Mouse (Mus musculus) heart, adult 18-20 months (tissue): ENCODE data around the gene Ifna11. TPM values are rescaled to one million over a fixed set of nuclear protein-coding genes. Genes with fewer than 3 reads are reported as not detected.
"Not testable (repeated sequence)": the region's sequence is repeated elsewhere in the genome, so short reads cannot be mapped to it uniquely, and the experiment has no call there.

Experiments used
- DNase-seq, 2 experiments: peaks; one replicate each; pipeline ENCODE4 v3.0.0; 2021 to 2022; ENCODE audit warnings: mixed read lengths in 1 of 2
- long read RNA-seq, 2 experiments: library from polyadenylated mRNA; stranded (forward); transcript quantifications; one replicate each; pipeline ENCODE4 v2.0.0; 2021
- total RNA-seq, 2 experiments: library from RNA; stranded (reverse); gene quantifications; 2 replicates each; pipeline ENCODE4 v1.2.3; 2021

Gene Ifna11
- not detected for total RNA-seq
- long read RNA-seq, experiment 1, result 0 reads
- long read RNA-seq, experiment 2, result 0 reads

GRCm38 (mm10) chr4:88819659-88820058 lies at the start of gene Ifna11:
Gene Ifna11, plus strand, starts transcription at chr4:88819959.
- DNase-seq, result no peak

- not testable (repeated sequence) for DNase-seq
Measured at GRCm38 (mm10) chr4:88773534-88773933, 46.2 kb upstream of the Ifna11 start, which contains the start of gene Gm13290. Gene Gm13290, plus strand, starts transcription at chr4:88773834.

GRCm38 (mm10) chr4:88776622-88777021 lies 43.1 kb upstream of the Ifna11 start, which contains the start of gene Gm13289:
Gene Gm13289, plus strand, starts transcription at chr4:88776922.
- not testable (repeated sequence) for DNase-seq

GRCm38 (mm10) chr4:88779550-88779949 lies 40.2 kb upstream of the Ifna11 start, which contains the start of gene Gm13272:
Gene Gm13272, plus strand, starts transcription at chr4:88779850.
- not testable (repeated sequence) for DNase-seq

GRCm38 (mm10) chr4:88780320-88780719 lies 39.4 kb upstream of the Ifna11 start:
- DNase-seq, result peak in 1 of 2 experiments; percentile 7

GRCm38 (mm10) chr4:88781831-88782230 lies 37.9 kb upstream of the Ifna11 start, which contains the start of gene Ifnz:
Gene Ifnz, plus strand, starts transcription at chr4:88782131.
- not testable (repeated sequence) for DNase-seq

- DNase-seq, result peak; percentile 7 to 47
Measured at GRCm38 (mm10) chr4:88782335-88782734, 37.4 kb upstream of the Ifna11 start.

GRCm38 (mm10) chr4:88785409-88785808 lies 34.4 kb upstream of the Ifna11 start, which contains the start of gene Gm13276:
Gene Gm13276, plus strand, starts transcription at chr4:88785709.
- not testable (repeated sequence) for DNase-seq

GRCm38 (mm10) chr4:88788402-88788801 lies 31.4 kb upstream of the Ifna11 start, which contains the start of gene Gm13277:
Gene Gm13277, plus strand, starts transcription at chr4:88788632.
- peak; percentile 66 to 83 for DNase-seq

GRCm38 (mm10) chr4:88791250-88791649 lies 28.5 kb upstream of the Ifna11 start, which contains the start of gene Gm13278:
Gene Gm13278, plus strand, starts transcription at chr4:88791550.
- not testable (repeated sequence) for DNase-seq

- DNase-seq, result peak; percentile 71 to 94
Measured at GRCm38 (mm10) chr4:88793936-88794675, 25.7 kb upstream of the Ifna11 start, which contains the start of gene Gm13275. Gene Gm13275, plus strand, starts transcription at chr4:88794487.

- DNase-seq, result not testable (repeated sequence)
Measured at GRCm38 (mm10) chr4:88797097-88797496, 22.7 kb upstream of the Ifna11 start, which contains the start of gene Gm13279. Gene Gm13279, plus strand, starts transcription at chr4:88797397.

GRCm38 (mm10) chr4:88799365-88799764 lies 20.4 kb upstream of the Ifna11 start, which contains the start of gene Gm13285:
Gene Gm13285, plus strand, starts transcription at chr4:88799665.
- DNase-seq, result not testable (repeated sequence)

GRCm38 (mm10) chr4:88802954-88803353 lies 16.8 kb upstream of the Ifna11 start, which contains the start of gene Gm13287:
Gene Gm13287, plus strand, starts transcription at chr4:88803254.
- DNase-seq, result not testable (repeated sequence)

GRCm38 (mm10) chr4:88805231-88805630 lies 14.5 kb upstream of the Ifna11 start, which contains the start of gene Gm13288:
Gene Gm13288, plus strand, starts transcription at chr4:88805531.
- not testable (repeated sequence) for DNase-seq

- peak; percentile 18 to 44 for DNase-seq
Measured at GRCm38 (mm10) chr4:88805761-88806160, 14.0 kb upstream of the Ifna11 start.

GRCm38 (mm10) chr4:88815928-88816327 lies 3.8 kb upstream of the Ifna11 start, which contains the start of gene Ifna7:
Gene Ifna7, plus strand, starts transcription at chr4:88816228.
- no peak for DNase-seq

- DNase-seq, result peak in 1 of 2 experiments; percentile 25
Measured at GRCm38 (mm10) chr4:88822995-88823394, 3.2 kb downstream of the Ifna11 start.

GRCm38 (mm10) chr4:88827116-88827515 lies 7.4 kb downstream of the Ifna11 start, which contains the start of gene Ifna6:
Gene Ifna6, plus strand, starts transcription at chr4:88827416.
- not testable (repeated sequence) for DNase-seq

- peak in 1 of 2 experiments; percentile 53 for DNase-seq
Measured at GRCm38 (mm10) chr4:88830523-88830922, 10.8 kb downstream of the Ifna11 start.

- DNase-seq, result not testable (repeated sequence)
Measured at GRCm38 (mm10) chr4:88835225-88835624, 15.5 kb downstream of the Ifna11 start, which contains the start of gene Ifna5. Gene Ifna5, plus strand, starts transcription at chr4:88835525.

GRCm38 (mm10) chr4:88838828-88839227 lies 19.1 kb downstream of the Ifna11 start:
- DNase-seq, result peak in 1 of 2 experiments; percentile 26
